Mouse (Mus musculus) midbrain, embryonic 11.5 days (tissue): ENCODE measurements around the gene Fignl2. TPM values are rescaled to one million over a fixed set of nuclear protein-coding genes. Genes with fewer than 3 reads are reported as not detected.

Experiments used
- ATAC-seq: fragments of 200-750 bp; cut with Nextera tagmentation; 2 replicates; pipeline ENCODE4 v1.8.0; 2017; ENCODE audit warnings: moderate TSS enrichment, moderate library complexity; ENCODE audit not compliant: low FRiP score
- DNase-seq: peaks from one replicate; pipeline ENCODE4 v3.0.0; 2015; ENCODE audit warnings: low spot score; ENCODE audit errors: missing footprints
- H3K27ac ChIP-seq: fragments of 300-500 bp; sonication (generic); 2 replicates; pipeline ENCODE4 v1.5.1; 2014; ENCODE audit warnings: low read depth, low read length
- H3K27me3 ChIP-seq: fragments of 300-500 bp; sonication (generic); 2 replicates; pipeline ENCODE4 v1.6.1; 2014; ENCODE audit warnings: mild to moderate bottlenecking, low read length, moderate library complexity, mixed read lengths; ENCODE audit not compliant: control insufficient read depth, insufficient read depth
- H3K36me3 ChIP-seq: fragments of 300-500 bp; sonication (generic); 2 replicates; pipeline ENCODE4 v1.6.1; 2014; ENCODE audit warnings: mild to moderate bottlenecking, low read length, moderate library complexity, mixed read lengths; ENCODE audit not compliant: control insufficient read depth, insufficient read depth
- H3K4me1 ChIP-seq: fragments of 300-500 bp; sonication (generic); 2 replicates; pipeline ENCODE4 v1.6.1; 2014; ENCODE audit warnings: low read length; ENCODE audit not compliant: control insufficient read depth, insufficient read depth
- H3K4me2 ChIP-seq: fragments of 300-500 bp; sonication (generic); 2 replicates; pipeline ENCODE4 v1.6.1; 2014; ENCODE audit warnings: mild to moderate bottlenecking, moderate library complexity
- H3K4me3 ChIP-seq: fragments of 300-500 bp; sonication (generic); 2 replicates; pipeline ENCODE4 v1.5.1; 2014; ENCODE audit warnings: low read depth, low read length
- H3K9ac ChIP-seq: fragments of 300-500 bp; sonication (generic); 2 replicates; pipeline ENCODE4 v1.6.1; 2014; ENCODE audit warnings: low read length
- H3K9me3 ChIP-seq: fragments of 300-500 bp; sonication (generic); 2 replicates; pipeline ENCODE4 v1.6.1; 2016; ENCODE audit warnings: low read length; ENCODE audit not compliant: control insufficient read depth
- WGBS: fragments of 180-500 bp; shearing (Covaris S2); extraction: QIAGEN DNeasy Blood & Tissue Kit; methylation state at CpG from one replicate; pipeline ENCODE4 v1.1.7; 2014; 5-methylcytosine and 5-hydroxymethylcytosine counted together
- polyA plus RNA-seq: library from polyadenylated mRNA; unstranded; fragments of >200 nt; fragmentation: Nextera tagmentation; extraction: Ambion mirVana; gene quantifications from 2 replicates; pipeline ENCODE4 v1.2.1, GENCODE M21; 2014

Gene Fignl2
- polyA plus RNA-seq, 1 experiment from 2014 or later, result 1.4 TPM

GRCm38 (mm10) chr15:101011352-101011751 is 67.0 kb downstream of the Fignl2 start:
- no peaks in the 10 kb centered on the region for H3K27me3 ChIP-seq
- no peak for ATAC-seq
- H3K9me3 ChIP-seq, result no peaks in the 10 kb centered on the region
- H3K27ac ChIP-seq, result no peak overlapping the region
- no peak overlapping the region for H3K4me2 ChIP-seq
- no peak overlapping the region for H3K4me3 ChIP-seq
- no peak overlapping the region for H3K9ac ChIP-seq
- no peak for DNase-seq
- 91% methylated on average over 6 of the region's 6 CpGs for WGBS
- H3K4me1 ChIP-seq, result peaks cover 5% of the 10 kb centered on the region; the same call in 1 of the 2 replicates
- H3K36me3 ChIP-seq, result no peaks in the 10 kb centered on the region; the same call in 1 of the 2 replicates

GRCm38 (mm10) chr15:101008386-101009010 is 69.9 kb downstream of the Fignl2 start:
- Histone ChIP-seq H3K4me2 (no peak overlapping the region), H3K36me3 (no peaks in the 10 kb centered on the region; the same call in 1 of the 2 replicates), H3K27ac (no peak overlapping the region), H3K4me1 (peaks cover 5% of the 10 kb centered on the region; the same call in 1 of the 2 replicates), H3K9ac (no peak overlapping the region), H3K9me3 (no peaks in the 10 kb centered on the region), H3K27me3 (no peaks in the 10 kb centered on the region), H3K4me3 (no peak overlapping the region)
- 94% methylated on average over 14 of the region's 14 CpGs for WGBS
- DNase-seq, result peak; percentile 49
- ATAC-seq, result no peak

DNA sequence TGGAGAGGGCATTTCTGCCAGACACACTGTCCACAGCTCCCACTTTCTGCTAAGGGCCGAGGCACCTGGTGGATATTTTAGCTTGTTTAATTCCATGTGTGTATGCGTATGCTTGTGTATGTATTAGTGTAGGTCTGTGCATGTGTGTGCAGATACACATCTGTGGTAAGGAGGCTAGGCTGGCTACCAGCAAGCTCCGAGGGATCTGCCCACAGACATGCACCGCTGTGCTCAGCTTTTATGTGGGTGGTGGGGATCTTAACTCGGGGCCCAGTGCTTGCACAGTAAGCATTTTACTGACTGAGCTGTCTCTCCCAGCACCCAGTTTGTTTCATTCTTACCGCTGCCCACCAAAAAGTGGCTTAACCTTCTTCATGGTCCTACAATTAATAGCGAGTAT is 71.1 kb downstream of the Fignl2 start:
- ATAC-seq, result no peak
- DNase-seq, result peak; percentile 12
- no peak overlapping the region for H3K4me2 ChIP-seq
- 76% methylated on average over 7 of the region's 7 CpGs for WGBS
- H3K4me1 ChIP-seq, result peaks cover 5% of the 10 kb centered on the region; the same call in 1 of the 2 replicates
- H3K27me3 ChIP-seq, result no peaks in the 10 kb centered on the region
- H3K9ac ChIP-seq, result no peak overlapping the region
- no peak overlapping the region for H3K27ac ChIP-seq
- H3K9me3 ChIP-seq, result no peaks in the 10 kb centered on the region
- H3K4me3 ChIP-seq, result no peak overlapping the region
- no peaks in the 10 kb centered on the region; the same call in 1 of the 2 replicates for H3K36me3 ChIP-seq

DNA sequence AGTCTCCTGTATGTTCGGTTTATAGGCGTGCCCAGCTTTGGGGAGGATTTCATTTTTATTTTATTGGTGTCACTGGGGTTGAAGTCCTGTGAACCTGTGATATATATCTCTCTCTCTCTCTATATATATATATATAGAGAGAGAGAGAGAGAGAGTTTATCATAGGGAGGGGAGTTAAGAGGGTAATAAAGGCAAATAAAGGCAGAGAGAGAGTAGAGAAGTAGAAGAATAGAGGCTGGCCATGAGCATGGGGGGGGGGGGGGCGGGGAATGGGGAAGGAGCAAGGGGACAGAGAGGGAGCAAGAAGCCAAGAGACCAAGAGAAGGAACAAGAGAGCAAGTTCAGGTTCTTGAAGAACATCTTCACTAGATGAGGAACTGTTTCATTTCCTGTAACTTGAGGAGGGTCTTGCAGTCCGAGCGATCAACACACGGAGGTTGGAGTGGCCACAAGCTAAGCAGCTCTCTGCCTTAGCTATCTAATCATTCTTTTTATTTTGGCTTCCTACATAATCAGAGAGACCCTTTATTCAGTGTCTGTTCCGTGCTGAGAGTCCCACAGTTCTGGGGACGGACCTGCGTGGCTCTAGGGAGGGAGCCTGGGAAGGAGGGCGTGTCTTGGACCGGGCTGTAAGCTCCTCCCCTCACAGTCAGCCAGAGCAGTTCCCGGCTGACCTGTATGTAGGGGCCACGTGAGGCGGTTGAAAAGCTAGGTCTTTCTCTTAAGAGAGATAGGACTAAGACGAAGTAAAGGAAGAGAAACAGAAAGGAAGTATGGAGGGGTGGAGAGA is 71.9 kb downstream of the Fignl2 start:
- Histone ChIP-seq H3K4me2 (peak overlapping the region; percentile 46), H3K27ac (no peak overlapping the region), H3K9ac (peak overlapping the region; percentile 40), H3K36me3 (no peaks in the 10 kb centered on the region; the same call in 1 of the 2 replicates), H3K9me3 (no peaks in the 10 kb centered on the region), H3K4me3 (peak overlapping the region; percentile 28), H3K4me1 (peaks cover 5% of the 10 kb centered on the region; the same call in 1 of the 2 replicates), H3K27me3 (no peaks in the 10 kb centered on the region)
- DNase-seq (peak; percentile 89), ATAC-seq (peak; percentile 80; the same call in 1 of the 2 replicates)
- 14% methylated on average over 14 of the region's 15 CpGs for WGBS

GRCm38 (mm10) chr15:101005717-101006116 is 72.7 kb downstream of the Fignl2 start:
- DNase-seq (peak; percentile 41), ATAC-seq (no peak)
- Histone ChIP-seq H3K9me3 (no peaks in the 10 kb centered on the region), H3K4me3 (no peak overlapping the region), H3K4me2 (no peak overlapping the region), H3K27me3 (no peaks in the 10 kb centered on the region), H3K27ac (no peak overlapping the region), H3K36me3 (no peaks in the 10 kb centered on the region), H3K9ac (no peak overlapping the region), H3K4me1 (peaks cover 5% of the 10 kb centered on the region; the same call in 1 of the 2 replicates)
- 84% methylated on average over 8 of the region's 8 CpGs for WGBS

DNA sequence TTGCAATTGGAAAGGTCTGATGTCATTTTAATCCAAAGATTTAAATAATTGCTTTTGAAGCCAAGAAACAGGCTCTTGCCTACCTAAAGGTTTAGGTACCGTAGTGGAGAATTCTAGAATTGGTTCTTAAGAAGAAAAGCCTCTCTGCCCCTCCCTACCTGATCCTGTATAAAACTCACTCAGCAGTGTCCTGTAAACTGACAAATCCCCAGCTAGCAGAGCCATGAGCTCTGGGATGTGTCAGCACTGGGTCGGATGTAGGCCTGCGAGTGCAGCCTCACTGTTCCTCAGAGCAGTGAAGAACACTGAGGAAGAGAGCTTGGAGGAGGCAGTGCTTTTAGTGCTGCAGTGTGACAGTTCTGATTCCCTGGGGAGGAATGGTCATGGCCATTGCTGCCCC is 73.8 kb downstream of the Fignl2 start:
- no peak for ATAC-seq
- Histone ChIP-seq H3K9ac (no peak overlapping the region), H3K4me3 (no peak overlapping the region), H3K4me1 (peaks cover 5% of the 10 kb centered on the region; the same call in 1 of the 2 replicates), H3K27ac (no peak overlapping the region), H3K27me3 (no peaks in the 10 kb centered on the region), H3K36me3 (no peaks in the 10 kb centered on the region), H3K9me3 (no peaks in the 10 kb centered on the region), H3K4me2 (no peak overlapping the region)
- DNase-seq, result peak; percentile 66
- whole genome bisulfite sequencing, result 80% methylated on average over 3 of the region's 3 CpGs

GRCm38 (mm10) chr15:101002466-101002865 is 75.9 kb downstream of the Fignl2 start:
- no peak overlapping the region for H3K4me2 ChIP-seq
- H3K27me3 ChIP-seq, result no peaks in the 10 kb centered on the region
- H3K4me3 ChIP-seq, result no peak overlapping the region
- H3K4me1 ChIP-seq, result peaks cover 5% of the 10 kb centered on the region; the same call in 1 of the 2 replicates
- DNase-seq (peak; percentile 66), ATAC-seq (no peak)
- no peaks in the 10 kb centered on the region for H3K36me3 ChIP-seq
- H3K9me3 ChIP-seq, result no peaks in the 10 kb centered on the region
- no peak overlapping the region for H3K9ac ChIP-seq
- 95% methylated on average over 3 of the region's 3 CpGs for WGBS
- no peak overlapping the region for H3K27ac ChIP-seq

DNA sequence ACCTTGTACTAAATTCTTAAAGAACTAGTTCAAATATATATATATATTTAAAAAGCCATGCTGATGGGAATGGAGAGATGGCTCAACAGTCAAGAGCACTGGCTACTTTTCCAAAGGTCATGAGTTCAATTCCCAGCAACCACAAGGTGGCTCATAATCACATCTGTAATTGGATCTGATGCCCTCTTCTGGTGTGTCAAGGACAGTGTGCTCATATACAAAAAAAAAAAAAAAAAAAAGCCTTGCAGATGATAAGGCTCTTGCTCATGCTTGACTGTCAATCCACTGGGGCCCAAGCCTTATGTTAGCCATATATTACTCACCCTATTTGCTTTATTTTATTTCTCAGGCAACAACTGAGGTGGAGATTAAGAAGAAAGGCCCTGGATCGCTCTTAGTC is 76.7 kb downstream of the Fignl2 start:
- H3K27ac ChIP-seq, result no peak overlapping the region
- no peaks in the 10 kb centered on the region for H3K27me3 ChIP-seq
- H3K9me3 ChIP-seq, result no peaks in the 10 kb centered on the region
- H3K4me3 ChIP-seq, result no peak overlapping the region
- DNase-seq, result no peak
- WGBS, result 97% methylated on average over 1 of the region's 1 CpGs
- no peak for ATAC-seq
- H3K36me3 ChIP-seq, result no peaks in the 10 kb centered on the region
- no peak overlapping the region for H3K4me2 ChIP-seq
- no peak overlapping the region for H3K9ac ChIP-seq
- peaks cover under 1% of the 10 kb centered on the region; the same call in 1 of the 2 replicates for H3K4me1 ChIP-seq
